Mouse (Mus musculus) heart, postnatal 0 days (tissue): Measurements from ENCODE around the gene Phb2.
A peak's percentile ranks its signal among the peaks of the same experiment; 100 is the strongest.

Source experiments
- CTCF ChIP-seq: IDR thresholded peaks from 2 replicates; pipeline ENCODE4 v1.5.1; 2016; ENCODE audit warnings: antibody characterized with exemption, control low read depth, low read depth
- EP300 ChIP-seq: IDR thresholded peaks from 2 replicates; pipeline ENCODE4 v1.6.1; 2016; ENCODE audit warnings: antibody characterized with exemption, low read depth

- TF ChIP-seq CTCF, result peak; percentile 94
- no peak for TF ChIP-seq EP300
These were observed 47.1 kb downstream of the Phb2 start for GRCm38 (mm10) chr6:124759259-124759658.
